Mouse (Mus musculus): ENCODE data around the gene Col4a2. TPM values are rescaled to one million over a fixed set of nuclear protein-coding genes. Genes with fewer than 3 reads are reported as not detected.

The Col4a2 gene
- under 1 TPM; 0.18 to 0.33 TPM for total RNA-seq (2023)

GRCm38 (mm10) chr8:11312349-11313175 lies at the start of gene Col4a2, which contains the start of gene Col4a1:
Col4a2 (plus strand) TSS chr8:11312805.
Col4a1 (minus strand) TSS chr8:11312826.

GRCm38 (mm10) chr8:11477811-11478761 lies 165.5 kb downstream of the Col4a2 start, which contains the start of gene Rab20:
Rab20 (minus strand) TSS chr8:11478710.

GRCm38 (mm10) chr8:11497017-11497990 lies 184.7 kb downstream of the Col4a2 start, which contains the start of gene Naxd:
Naxd (plus strand) TSS chr8:11497506.

Other genes with a start within 250 kb of the Col4a2 start
- under 1 TPM; 0.20 to 0.82 TPM for gene Col4a1, start within 50 bp of the Col4a2 start, total RNA-seq (2023)
- gene Rab20, start 165.9 kb downstream of the Col4a2 start, total RNA-seq (2023), result 10 to 100 TPM; 10.8 to 17.7 TPM
- gene Naxd, start 184.7 kb downstream of the Col4a2 start, total RNA-seq (2023), result 10 to 100 TPM; 30.2 to 31.8 TPM
- 10 to 100 TPM; 20.7 to 27.6 TPM for gene Cars2, start 238.0 kb downstream of the Col4a2 start, total RNA-seq (2023)
- gene Ing1, start 242.8 kb downstream of the Col4a2 start, total RNA-seq (2023), result 10 to 100 TPM; 52.8 to 54.0 TPM

All from neutrophil, adult 83 days (primary cell).